Mouse (Mus musculus): Measurements from ENCODE around the gene Zbed6. TPM values are rescaled to one million over a fixed set of nuclear protein-coding genes. Genes with fewer than 3 reads are reported as not detected.

The Zbed6 gene
- 1 to 10 TPM in 1 of 2 experiments, under 1 TPM in 1; 0.08 to 1.2 TPM for polyA plus RNA-seq (2012; fragmentation: generic; extraction: Trizol)

GRCm38 (mm10) chr1:133660466-133661202 lies at the start of gene Zbed6:
Gene Zbed6 (minus strand): TSS chr1:133660885.

GRCm38 (mm10) chr1:133689897-133690296 lies 29.2 kb upstream of the Zbed6 start, which contains the start of gene Lax1:
Gene Lax1 (minus strand): TSS chr1:133690108.

DNA sequence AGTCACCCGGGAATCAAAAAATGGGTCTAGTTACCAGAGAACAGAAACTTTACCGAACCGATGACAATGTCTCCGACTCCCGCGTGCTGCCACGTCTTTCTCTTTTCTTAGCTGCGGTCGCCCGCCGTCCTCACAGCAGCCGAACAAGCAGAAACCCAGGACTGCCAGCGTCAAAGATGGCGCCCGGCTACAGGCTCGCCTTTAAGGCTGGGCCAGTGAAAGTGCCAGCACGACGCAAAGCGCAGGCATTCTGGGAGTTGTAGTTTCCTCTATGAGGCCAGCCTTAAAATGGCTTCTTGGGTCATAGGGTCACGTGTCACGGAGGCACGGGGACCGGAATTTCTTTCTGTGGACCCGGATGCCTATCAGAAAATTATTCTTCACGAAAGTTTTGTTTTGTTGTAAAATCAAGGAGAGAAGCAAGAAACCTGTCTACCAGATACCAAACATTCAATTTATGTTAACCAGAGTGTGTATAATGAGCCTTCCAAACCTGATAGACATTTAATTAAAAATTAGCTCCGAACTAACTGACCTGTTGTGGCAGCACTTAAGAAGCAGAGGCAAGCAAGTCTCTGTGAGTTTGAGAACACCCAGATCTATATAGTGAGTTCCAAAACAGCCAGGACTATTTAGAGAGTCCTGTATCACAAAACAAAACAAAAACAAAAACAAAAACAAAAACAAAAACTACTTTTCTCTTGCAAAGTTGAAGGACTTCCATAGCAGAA lies 683 bp upstream of the Zbed6 start, which contains the start of gene Gm38394:
Gene Gm38394 (minus strand): TSS at position 116 of the 731 bp plus-strand sequence.

DNA sequence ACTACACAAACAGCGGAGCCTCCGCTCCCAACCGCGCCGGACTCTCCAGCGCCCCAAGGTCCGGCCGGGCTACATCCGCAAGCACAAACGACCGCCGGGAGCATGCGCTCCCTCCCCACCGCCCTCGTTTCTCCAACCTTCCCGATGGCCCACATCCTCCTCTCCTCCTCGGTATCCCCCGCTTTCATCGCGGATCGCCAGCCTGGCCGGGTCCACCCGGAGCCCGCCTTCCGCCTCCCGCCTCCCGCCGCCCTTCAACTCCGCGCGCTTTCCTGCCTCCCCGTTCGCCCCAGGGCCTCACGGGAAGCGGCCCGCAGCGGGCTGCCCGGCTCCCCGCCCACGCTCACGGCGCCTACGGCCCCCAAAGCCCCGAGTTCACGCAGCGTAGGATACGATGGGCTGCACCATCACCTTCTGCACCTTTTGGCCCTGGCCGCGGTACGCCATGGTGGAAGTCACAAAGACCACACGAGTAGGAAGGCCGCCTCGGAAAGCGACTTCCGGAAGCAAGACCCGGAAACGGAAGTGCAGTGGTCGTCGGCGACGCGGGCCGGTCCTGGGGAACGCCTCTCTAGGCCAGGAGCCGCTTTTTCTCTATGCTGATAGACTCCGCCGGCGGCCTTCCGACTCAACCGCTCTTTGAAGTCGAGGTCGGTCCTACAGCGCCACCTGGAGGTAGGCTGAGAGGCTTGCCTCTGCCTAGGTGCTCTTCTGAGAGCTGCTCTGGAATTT lies 50.7 kb downstream of the Zbed6 start, which contains the start of gene Snrpe:
Gene Snrpe (minus strand): TSS at position 521 of the 732 bp plus-strand sequence.

Other genes with a start within 250 kb of the Zbed6 start
- under 1 TPM; 0.06 to 0.24 TPM for gene Sox13, start 236.5 kb downstream of the Zbed6 start, polyA plus RNA-seq (2012; fragmentation: generic; extraction: Trizol)
- 100 to 1,000 TPM; 169 to 265 TPM for gene Snrpe, start 50.6 kb downstream of the Zbed6 start, polyA plus RNA-seq (2012; fragmentation: generic; extraction: Trizol)
- gene Gm38394, start 433 bp upstream of the Zbed6 start, polyA plus RNA-seq (2012; fragmentation: generic; extraction: Trizol), result under 1 TPM; 0.04 to 0.96 TPM
- gene Lax1, start 29.2 kb upstream of the Zbed6 start, polyA plus RNA-seq (2012; fragmentation: generic; extraction: Trizol), result not detected
- gene Atp2b4, start 140.2 kb upstream of the Zbed6 start, polyA plus RNA-seq (2012; fragmentation: generic; extraction: Trizol), result under 1 TPM; under 0.01 to 0.13 TPM
- under 1 TPM; 0.02 to 0.24 TPM for gene Optc, start 247.1 kb upstream of the Zbed6 start, polyA plus RNA-seq (2012; fragmentation: generic; extraction: Trizol)